Mouse (Mus musculus) cerebellum, adult 18-20 months (tissue): ENCODE data around the gene Exoc5.
"Not testable (repeated sequence)": the region's sequence is repeated elsewhere in the genome, so short reads cannot be mapped to it uniquely, and the experiment has no call there.

ENCODE experiments used
- DNase-seq, 2 experiments: peaks; one replicate each; pipeline ENCODE4 v3.0.0; 2021

Gene Exoc5

GRCm38 (mm10) chr14:49066274-49066823, at the start of gene Exoc5:
Gene Exoc5 (minus strand): TSS chr14:49066653.
- DNase-seq: peak; percentile 94 to 99

DNA sequence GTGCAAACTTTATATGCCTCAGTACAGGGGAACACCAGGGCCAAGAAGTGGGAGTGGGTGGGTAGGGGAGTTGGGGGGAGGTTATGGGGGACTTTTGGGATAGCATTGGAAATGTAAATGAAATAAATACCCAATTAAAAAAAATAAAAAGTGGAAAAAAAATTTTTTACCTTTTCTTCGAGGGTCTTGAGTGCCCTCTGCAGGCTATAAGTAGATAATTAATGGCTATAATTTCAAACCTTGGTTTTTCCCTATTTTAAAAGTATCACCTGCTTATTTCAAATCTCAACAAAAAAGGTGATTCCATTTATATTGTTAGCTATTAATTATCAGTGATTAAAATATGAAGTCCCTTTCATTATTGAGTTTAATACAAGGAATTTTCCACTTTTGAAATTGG, 25.3 kb upstream of the Exoc5 start:
- DNase-seq: not testable (repeated sequence)

GRCm38 (mm10) chr14:49091277-49091676, 24.8 kb upstream of the Exoc5 start:
- DNase-seq: no peak

DNA sequence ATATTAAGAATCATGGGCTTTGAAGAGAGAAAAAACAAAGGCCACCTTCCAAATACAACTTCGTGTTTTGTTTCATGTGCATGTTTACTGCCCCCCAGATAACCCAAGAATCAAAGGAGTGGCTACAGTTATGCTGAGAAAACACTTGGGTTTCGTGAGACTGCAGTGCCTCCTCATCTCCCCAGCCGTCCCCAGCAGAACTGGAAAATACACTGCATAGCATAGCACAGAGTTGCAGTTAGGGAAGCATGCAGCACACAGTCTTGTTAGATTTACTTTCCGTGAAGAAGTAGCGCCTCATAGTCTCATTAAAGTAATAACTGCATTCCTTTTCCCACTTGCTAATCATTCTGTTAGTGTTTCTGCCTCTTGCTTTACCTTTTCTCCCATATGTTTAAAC, 23.6 kb upstream of the Exoc5 start:
- DNase-seq: no peak

DNA sequence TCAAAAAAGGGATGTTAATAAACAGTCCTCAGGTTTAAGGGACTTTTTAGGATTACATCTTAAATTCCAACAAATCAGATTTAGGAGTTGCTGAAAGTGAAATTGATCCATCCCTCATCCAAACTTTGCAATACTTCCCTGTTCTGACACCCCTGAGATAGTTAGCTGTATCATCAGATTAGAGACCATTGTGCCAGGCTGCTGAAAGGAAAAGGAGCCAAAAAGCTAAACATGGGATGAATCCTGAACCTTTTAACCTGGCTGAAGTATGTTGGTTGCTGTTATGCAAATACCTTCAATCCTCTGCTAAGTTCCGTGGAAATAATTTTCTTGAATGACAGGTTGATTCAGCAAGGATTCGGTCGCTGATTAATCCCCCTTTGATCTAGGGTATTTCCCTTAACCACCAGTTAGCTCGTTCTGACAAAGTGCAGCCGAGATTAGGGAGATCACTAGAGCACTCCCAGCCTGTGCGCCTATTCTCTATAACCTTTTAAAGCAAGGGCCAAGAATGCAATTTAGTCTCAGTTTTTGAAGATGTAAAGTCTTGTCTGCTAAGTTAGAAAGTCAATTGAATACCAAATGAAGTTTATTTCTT, 23.1 kb upstream of the Exoc5 start:
- no peak for DNase-seq

DNA sequence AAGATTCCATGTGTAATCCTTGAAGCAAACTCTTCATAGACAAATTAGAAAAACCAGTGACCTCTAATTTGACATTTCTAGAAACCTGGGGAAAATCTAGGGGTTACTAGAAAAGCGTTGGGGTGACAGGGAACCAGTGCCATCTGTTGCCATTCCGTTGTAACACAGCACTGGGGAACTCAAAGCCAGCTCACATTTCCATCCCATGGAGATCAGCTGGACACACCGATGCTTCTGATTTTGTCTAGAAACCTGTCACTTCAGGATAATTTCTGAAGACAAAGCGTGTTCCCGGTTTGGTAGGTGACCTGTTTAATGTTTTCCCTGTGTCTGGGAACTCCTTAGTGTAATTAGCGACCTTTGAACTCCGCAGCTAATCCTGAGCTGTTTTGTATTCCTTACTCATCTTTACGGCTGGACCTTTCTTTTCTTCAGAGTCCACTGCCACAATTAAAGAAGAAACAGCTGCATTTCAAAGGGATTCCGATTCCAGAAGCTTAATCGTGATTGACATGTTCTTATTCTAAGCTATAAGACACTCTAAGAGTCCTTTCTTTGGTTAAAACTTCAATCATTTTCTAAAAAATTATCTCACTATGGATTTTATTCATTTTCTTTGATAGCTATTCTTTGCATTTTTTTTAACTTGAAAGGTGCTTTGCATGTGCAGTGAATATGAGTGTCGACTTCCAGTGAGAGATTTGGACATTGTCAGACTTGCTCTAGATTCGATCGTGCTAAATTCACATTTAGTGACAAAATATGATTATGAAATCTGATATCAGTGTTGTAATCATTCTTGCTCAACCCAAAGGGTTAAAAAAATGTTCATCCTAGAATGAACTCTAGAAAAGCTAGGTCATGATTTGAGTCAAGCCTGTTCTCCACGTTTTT, 21.9 kb upstream of the Exoc5 start:
- no peak for DNase-seq

GRCm38 (mm10) chr14:49086522-49086921, 20.1 kb upstream of the Exoc5 start:
- no peak for DNase-seq

- no peak for DNase-seq
Measured at GRCm38 (mm10) chr14:49078820-49079219, 12.4 kb upstream of the Exoc5 start.

- no peak for DNase-seq
Measured at GRCm38 (mm10) chr14:49074361-49074760, 7.9 kb upstream of the Exoc5 start.

DNA sequence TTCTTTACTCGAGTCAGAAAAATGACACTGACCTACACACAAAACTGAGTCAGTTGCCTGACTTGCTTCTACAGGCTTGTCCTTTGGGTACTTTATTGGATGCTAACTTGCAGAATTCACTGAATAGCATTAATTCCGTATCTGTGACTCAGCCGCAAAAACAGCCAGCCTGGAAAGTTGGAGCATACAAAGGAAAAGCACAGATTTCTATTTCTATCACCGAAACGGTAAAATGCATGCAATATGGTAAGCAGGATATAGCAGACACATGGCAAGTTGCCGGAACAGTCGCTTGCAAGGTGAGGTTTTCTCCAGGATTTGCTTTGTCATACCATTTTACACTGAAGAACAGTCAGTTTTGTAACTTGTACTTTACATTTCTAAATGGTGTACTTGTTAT, 7.4 kb upstream of the Exoc5 start:
- DNase-seq: no peak

- no peak for DNase-seq
Measured at GRCm38 (mm10) chr14:49072837-49073236, 6.4 kb upstream of the Exoc5 start.

DNA sequence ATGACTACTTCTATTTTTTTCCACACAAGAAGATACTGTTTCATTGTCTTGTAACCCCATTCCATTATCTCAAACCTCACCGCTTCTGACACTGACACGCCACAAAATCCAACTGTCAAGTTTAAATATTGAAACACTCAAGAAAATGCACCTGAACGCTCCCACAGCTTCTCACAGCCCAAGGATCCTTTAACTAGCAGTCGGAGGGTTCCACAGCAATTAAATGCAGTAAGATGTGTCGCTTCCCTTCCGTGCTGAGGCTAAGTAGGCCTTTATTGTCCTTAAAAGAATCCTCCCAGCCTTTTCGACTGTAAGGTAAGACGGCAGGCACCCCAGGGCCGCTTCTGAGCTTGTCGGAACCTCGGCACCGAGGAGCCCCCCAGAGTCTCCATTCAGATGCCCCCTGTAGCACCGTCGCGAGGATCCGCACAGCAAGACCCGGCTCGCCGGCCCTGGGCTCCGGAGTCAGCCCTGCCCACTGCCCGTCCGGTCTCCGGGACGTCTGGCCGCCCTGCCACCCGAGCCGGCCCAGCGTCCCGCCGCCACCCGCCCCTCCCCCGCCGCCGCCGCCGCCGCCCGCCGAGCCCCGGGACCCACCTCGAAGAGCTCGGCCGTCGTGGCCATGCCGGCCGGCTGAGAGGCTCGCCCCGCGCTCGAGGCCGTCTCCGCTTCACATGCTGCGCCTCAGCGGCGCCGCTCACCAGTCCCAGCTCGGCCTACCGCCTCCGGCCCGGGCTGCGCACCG, 752 bp downstream of the Exoc5 start, which contains the start of gene Ap5m1:
TSS of gene Ap5m1 (plus strand) at position 569 of the 745 bp plus-strand sequence.
- DNase-seq: peak in 1 of 2 experiments; percentile 39

DNA sequence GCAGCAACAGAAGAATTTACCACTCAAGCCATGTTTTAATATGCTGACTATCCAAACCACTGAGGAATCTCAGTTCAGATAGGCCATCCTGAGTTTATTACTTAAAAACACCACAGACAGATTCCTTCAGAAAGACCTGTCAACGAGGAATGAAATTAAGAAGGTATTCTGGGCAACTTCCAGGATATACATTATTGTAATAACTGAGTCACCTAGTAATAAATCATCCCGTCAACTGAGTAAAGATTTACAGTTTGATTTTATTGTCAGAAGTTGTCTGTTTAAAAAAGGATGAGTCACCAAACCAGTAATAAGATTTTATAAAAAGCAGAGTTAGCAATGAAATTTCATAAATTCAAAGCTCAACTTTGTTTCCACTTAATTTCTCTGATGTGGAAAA, 2.6 kb downstream of the Exoc5 start:
- no peak for DNase-seq

- no peak for DNase-seq
Measured at GRCm38 (mm10) chr14:49049492-49049891, 17.0 kb downstream of the Exoc5 start.

- no peak for DNase-seq
Measured at GRCm38 (mm10) chr14:49045610-49046009, 20.8 kb downstream of the Exoc5 start.

GRCm38 (mm10) chr14:49028991-49029390, 37.5 kb downstream of the Exoc5 start:
- no peak for DNase-seq

DNA sequence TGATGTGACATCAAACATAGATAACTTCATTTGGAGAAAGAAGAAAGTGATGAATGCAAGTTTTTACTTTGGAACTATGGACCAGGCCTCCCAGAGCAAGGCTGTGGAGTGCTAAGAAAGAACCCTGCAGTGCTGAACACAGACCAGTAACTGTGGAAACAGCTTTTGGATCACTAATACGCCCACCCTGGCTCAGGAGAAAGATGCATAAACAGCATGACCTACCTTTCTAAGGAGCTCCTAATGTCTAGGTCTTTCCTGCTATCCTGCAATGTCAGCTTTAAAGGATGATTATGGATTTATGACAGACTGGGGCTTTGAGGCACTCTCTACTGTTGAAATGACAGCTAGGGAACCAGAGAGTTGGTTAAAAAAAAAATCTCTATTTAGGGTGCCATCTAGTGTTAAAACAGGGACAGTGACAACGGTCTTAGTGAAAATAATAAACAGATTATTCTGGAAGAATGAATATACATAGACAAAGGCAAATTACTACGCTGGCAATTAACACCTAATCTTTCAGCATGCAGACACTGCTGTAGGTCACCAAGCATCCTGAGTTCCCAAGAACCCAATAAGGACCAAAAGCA, 38.6 kb downstream of the Exoc5 start:
- no peak for DNase-seq

GRCm38 (mm10) chr14:49027040-49027778, 39.2 kb downstream of the Exoc5 start:
- DNase-seq: no peak

GRCm38 (mm10) chr14:49019765-49020164, 46.7 kb downstream of the Exoc5 start:
- DNase-seq: no peak

DNA sequence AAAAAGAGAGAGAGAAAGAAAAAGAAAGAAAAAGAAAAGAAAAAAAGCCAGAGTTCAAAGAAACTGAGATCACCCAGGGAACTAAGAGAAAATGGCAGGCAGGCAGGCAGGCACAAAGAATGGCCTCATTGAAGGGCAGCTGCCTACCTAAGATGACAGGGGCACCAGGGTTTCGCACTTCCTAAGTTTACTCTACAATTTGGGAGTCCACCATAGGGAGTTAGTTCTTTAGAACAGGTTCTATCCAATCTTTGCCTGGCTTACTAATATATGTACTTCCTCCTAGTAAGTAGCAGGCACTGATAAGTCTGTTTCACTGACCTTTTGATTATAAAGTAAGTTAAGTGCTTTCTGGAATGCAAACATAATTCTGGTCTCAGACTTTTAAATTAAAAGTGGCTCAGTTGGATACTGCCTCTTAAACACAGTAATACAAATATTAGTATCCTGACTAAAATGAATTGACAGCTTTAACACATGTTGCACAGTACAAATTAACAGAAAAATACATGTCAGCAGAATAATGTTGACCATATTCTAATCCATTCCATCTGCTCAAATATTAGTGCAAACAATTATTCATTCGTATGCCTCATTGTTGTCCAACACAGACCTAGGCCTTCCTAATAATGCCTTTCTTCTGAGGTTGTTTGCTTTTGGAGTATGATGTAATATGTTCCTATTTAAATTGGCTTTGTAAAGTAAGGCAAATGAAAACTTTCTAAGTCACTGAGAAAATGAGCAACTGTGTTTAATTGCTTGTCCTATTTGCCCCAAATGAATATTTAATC, 57.9 kb downstream of the Exoc5 start:
- DNase-seq: no peak

- no peak for DNase-seq
Measured at GRCm38 (mm10) chr14:49007979-49008378, 58.5 kb downstream of the Exoc5 start.
